Mouse (Mus musculus) ovary, postnatal 14 days (tissue): ENCODE data around the gene Plekhg1.

ENCODE experiments used
- DNase-seq: peaks from one replicate; pipeline ENCODE4 v3.0.0; 2022; ENCODE audit warnings: low spot score

The Plekhg1 gene

GRCm38 (mm10) chr10:3958591-3958990 is 218.4 kb downstream of the Plekhg1 start:
- no peak for DNase-seq

GRCm38 (mm10) chr10:3969026-3969425 is 228.9 kb downstream of the Plekhg1 start:
- no peak for DNase-seq

- DNase-seq: no peak
These were observed 232.1 kb downstream of the Plekhg1 start for GRCm38 (mm10) chr10:3972237-3972636.

- DNase-seq: peak; percentile 70
These were observed 232.9 kb downstream of the Plekhg1 start, which contains the start of gene Mthfd1l for GRCm38 (mm10) chr10:3972981-3973588. Gene Mthfd1l (plus strand): TSS chr10:3973118.

- DNase-seq: peak; percentile 77
These were observed 233.5 kb downstream of the Plekhg1 start for GRCm38 (mm10) chr10:3973589-3974070.

- DNase-seq: no peak
These were observed 234.2 kb downstream of the Plekhg1 start for GRCm38 (mm10) chr10:3974380-3974779.

- DNase-seq: no peak
These were observed 235.9 kb downstream of the Plekhg1 start for GRCm38 (mm10) chr10:3975898-3976622.

GRCm38 (mm10) chr10:3976623-3977010 is 236.5 kb downstream of the Plekhg1 start:
- no peak for DNase-seq

- no peak for DNase-seq
These were observed 238.2 kb downstream of the Plekhg1 start for GRCm38 (mm10) chr10:3978326-3978725.

- no peak for DNase-seq
These were observed 238.8 kb downstream of the Plekhg1 start for GRCm38 (mm10) chr10:3978792-3979488.

GRCm38 (mm10) chr10:3980231-3980630 is 240.1 kb downstream of the Plekhg1 start:
- no peak for DNase-seq

GRCm38 (mm10) chr10:3990295-3990883 is 250.2 kb downstream of the Plekhg1 start:
- DNase-seq: no peak

- no peak for DNase-seq
These were observed 253.4 kb downstream of the Plekhg1 start for GRCm38 (mm10) chr10:3993365-3994102.

GRCm38 (mm10) chr10:3995277-3995676 is 255.1 kb downstream of the Plekhg1 start:
- DNase-seq: no peak

GRCm38 (mm10) chr10:3996170-3996876 is 256.2 kb downstream of the Plekhg1 start:
- DNase-seq: peak; percentile 57

- no peak for DNase-seq
These were observed 257.8 kb downstream of the Plekhg1 start for GRCm38 (mm10) chr10:3997851-3998426.

GRCm38 (mm10) chr10:4002711-4003110 is 262.5 kb downstream of the Plekhg1 start:
- no peak for DNase-seq

- no peak for DNase-seq
These were observed 265.0 kb downstream of the Plekhg1 start for GRCm38 (mm10) chr10:4005191-4005590.

GRCm38 (mm10) chr10:4006296-4007015 is 266.3 kb downstream of the Plekhg1 start:
- DNase-seq: no peak
